Mouse (Mus musculus) midbrain, embryonic 10.5 days (tissue): ENCODE data around the gene Trim33. TPM values are rescaled to one million over a fixed set of nuclear protein-coding genes. Genes with fewer than 3 reads are reported as not detected.

ENCODE experiments used
- DNase-seq: peaks from one replicate; pipeline ENCODE4 v3.0.0-alpha.2; 2017; ENCODE audit warnings: low spot score
- H3K27ac ChIP-seq: fragments of 300-500 bp; sonication (generic); replicated peaks from 2 replicates; pipeline ENCODE4 v1.5.1; 2016; ENCODE audit warnings: mild to moderate bottlenecking
- H3K27me3 ChIP-seq: fragments of 300-500 bp; sonication (generic); 2 replicates; pipeline ENCODE4 v1.6.1; 2016; ENCODE audit warnings: low read depth, mild to moderate bottlenecking; ENCODE audit not compliant: poor library complexity, severe bottlenecking
- H3K36me3 ChIP-seq: fragments of 300-500 bp; sonication (generic); 2 replicates; pipeline ENCODE4 v1.6.1; 2016; ENCODE audit warnings: mild to moderate bottlenecking, moderate library complexity
- H3K4me1 ChIP-seq: fragments of 300-500 bp; sonication (generic); 2 replicates; pipeline ENCODE4 v1.6.1; 2016
- H3K4me3 ChIP-seq: fragments of 300-500 bp; sonication (generic); 2 replicates; pipeline ENCODE4 v1.5.1; 2016; ENCODE audit warnings: mild to moderate bottlenecking, moderate library complexity
- H3K9me3 ChIP-seq: fragments of 300-500 bp; sonication (generic); replicated peaks from 2 replicates; pipeline ENCODE4 v1.6.1; 2016; ENCODE audit warnings: mild to moderate bottlenecking
- WGBS: fragments of 180-500 bp; shearing (Covaris S2); methylation state at CpG from one replicate; pipeline ENCODE4 v1.1.7; 2016; 5-methylcytosine and 5-hydroxymethylcytosine counted together
- polyA plus RNA-seq: library from polyadenylated mRNA; unstranded; fragments of >200 nt; fragmentation: Nextera tagmentation; extraction: Ambion mirVana; gene quantifications from 2 replicates; pipeline ENCODE4 v1.2.1, GENCODE M21; 2016

The Trim33 gene
- polyA plus RNA-seq, 1 experiment from 2014 or later, result 29.3 TPM

- no peak for DNase-seq
- WGBS, result 90% methylated on average over 16 of the region's 16 CpGs
- no peaks in the 10 kb centered on the region; the same call in 1 of the 2 replicates for H3K9me3 ChIP-seq
- H3K4me3 ChIP-seq, result no peak overlapping the region
- H3K36me3 ChIP-seq, result no peaks in the 10 kb centered on the region
- H3K27me3 ChIP-seq, result no peaks in the 10 kb centered on the region
- H3K4me1 ChIP-seq, result peaks cover 4% of the 10 kb centered on the region; the same call in 1 of the 2 replicates
- no peak overlapping the region for H3K27ac ChIP-seq
Measured at GRCm38 (mm10) chr3:103386292-103387031, 107.4 kb downstream of the Trim33 start.

- 7% methylated on average over 3 of the region's 3 CpGs for WGBS
- no peaks in the 10 kb centered on the region for H3K9me3 ChIP-seq
- H3K36me3 ChIP-seq, result no peaks in the 10 kb centered on the region
- H3K27ac ChIP-seq, result peak overlapping the region; percentile 42
- no peak overlapping the region for H3K4me3 ChIP-seq
- DNase-seq, result peak; percentile 35
- H3K4me1 ChIP-seq, result peaks cover 6% of the 10 kb centered on the region; the same call in 1 of the 2 replicates
- peaks cover 6% of the 10 kb centered on the region; the same call in 1 of the 2 replicates for H3K27me3 ChIP-seq
Measured at GRCm38 (mm10) chr3:103392613-103393258, 113.6 kb downstream of the Trim33 start.

GRCm38 (mm10) chr3:103393283-103394060, 114.4 kb downstream of the Trim33 start:
- Histone ChIP-seq H3K9me3 (no peaks in the 10 kb centered on the region), H3K27ac (peak overlapping the region; percentile 47), H3K27me3 (peaks cover 6% of the 10 kb centered on the region; the same call in 1 of the 2 replicates), H3K36me3 (no peaks in the 10 kb centered on the region), H3K4me1 (peaks cover 6% of the 10 kb centered on the region; the same call in 1 of the 2 replicates), H3K4me3 (no peak overlapping the region)
- 79% methylated on average over 14 of the region's 14 CpGs for WGBS
- no peak for DNase-seq

- no peaks in the 10 kb centered on the region for H3K36me3 ChIP-seq
- WGBS, result 84% methylated on average over 2 of the region's 2 CpGs
- H3K9me3 ChIP-seq, result no peaks in the 10 kb centered on the region
- DNase-seq, result no peak
- H3K4me1 ChIP-seq, result peaks cover 6% of the 10 kb centered on the region; the same call in 1 of the 2 replicates
- 0 out of 2 replicates have a peak overlapping the region, but pooled peaks have one; percentile 47 for H3K27ac ChIP-seq
- H3K27me3 ChIP-seq, result peaks cover 6% of the 10 kb centered on the region; the same call in 1 of the 2 replicates
- H3K4me3 ChIP-seq, result no peak overlapping the region
Measured at GRCm38 (mm10) chr3:103394121-103394520, 115.0 kb downstream of the Trim33 start.

- no peaks in the 10 kb centered on the region for H3K9me3 ChIP-seq
- peaks cover 22% of the 10 kb centered on the region for H3K4me1 ChIP-seq
- no peaks in the 10 kb centered on the region for H3K36me3 ChIP-seq
- H3K27me3 ChIP-seq, result peaks cover 6% of the 10 kb centered on the region; the same call in 1 of the 2 replicates
- no peak for DNase-seq
- no peak overlapping the region for H3K27ac ChIP-seq
- no peak overlapping the region for H3K4me3 ChIP-seq
- WGBS, result 87% methylated on average over 3 of the region's 3 CpGs
Measured at GRCm38 (mm10) chr3:103397523-103397922, 118.4 kb downstream of the Trim33 start.

GRCm38 (mm10) chr3:103400807-103401206, 121.7 kb downstream of the Trim33 start:
- DNase-seq, result no peak
- WGBS, result 92% methylated on average over 6 of the region's 6 CpGs
- Histone ChIP-seq H3K27me3 (no peaks in the 10 kb centered on the region), H3K4me1 (peaks cover 24% of the 10 kb centered on the region), H3K27ac (0 out of 2 replicates have a peak overlapping the region, but pooled peaks have one; percentile 39), H3K9me3 (no peaks in the 10 kb centered on the region), H3K4me3 (no peak overlapping the region), H3K36me3 (no peaks in the 10 kb centered on the region)

GRCm38 (mm10) chr3:103401342-103402098, 122.4 kb downstream of the Trim33 start:
- Histone ChIP-seq H3K4me3 (no peak overlapping the region), H3K27me3 (no peaks in the 10 kb centered on the region), H3K36me3 (no peaks in the 10 kb centered on the region), H3K27ac (peak overlapping the region; percentile 39; the same call in 1 of the 2 replicates), H3K9me3 (no peaks in the 10 kb centered on the region), H3K4me1 (peaks cover 26% of the 10 kb centered on the region)
- peak; percentile 40 for DNase-seq
- WGBS, result 50% methylated on average over 17 of the region's 17 CpGs

- WGBS, result 43% methylated on average over 10 of the region's 10 CpGs
- Histone ChIP-seq H3K4me3 (no peak overlapping the region), H3K27me3 (no peaks in the 10 kb centered on the region), H3K4me1 (peaks cover 26% of the 10 kb centered on the region), H3K36me3 (no peaks in the 10 kb centered on the region), H3K9me3 (no peaks in the 10 kb centered on the region), H3K27ac (peak overlapping the region; percentile 46; the same call in 1 of the 2 replicates)
- no peak for DNase-seq
Measured at GRCm38 (mm10) chr3:103402212-103402611, 123.1 kb downstream of the Trim33 start.

GRCm38 (mm10) chr3:103405135-103405534, 126.0 kb downstream of the Trim33 start:
- no peaks in the 10 kb centered on the region for H3K36me3 ChIP-seq
- H3K4me3 ChIP-seq, result no peak overlapping the region
- WGBS, result 73% methylated on average over 2 of the region's 2 CpGs
- H3K27ac ChIP-seq, result no peak overlapping the region
- H3K27me3 ChIP-seq, result no peaks in the 10 kb centered on the region
- DNase-seq, result no peak
- peaks cover 26% of the 10 kb centered on the region for H3K4me1 ChIP-seq
- H3K9me3 ChIP-seq, result no peaks in the 10 kb centered on the region

GRCm38 (mm10) chr3:103405871-103406765, 127.0 kb downstream of the Trim33 start:
- Histone ChIP-seq H3K4me3 (no peak overlapping the region), H3K4me1 (peaks cover 25% of the 10 kb centered on the region), H3K36me3 (no peaks in the 10 kb centered on the region), H3K27ac (no peak overlapping the region), H3K27me3 (no peaks in the 10 kb centered on the region), H3K9me3 (no peaks in the 10 kb centered on the region)
- no peak for DNase-seq
- 92% methylated on average over 11 of the region's 11 CpGs for WGBS
